Comparison of ENCODE assay signal across 7 mouse cellular contexts in genomic region chr13:51844661-51845060, GRCm38 (mm10). TPM values are rescaled to one million over a fixed set of nuclear protein-coding genes. Genes with fewer than 3 reads are reported as not detected.
DNase-seq lines count a peak whose midpoint lies in the region; ATAC-seq and TF ChIP-seq lines count a peak whose summit lies in the region.

No protein-coding gene starts in this region.

- H3K4me3 ChIP-seq in CH12.LX (replicated peaks in 1 of 3; ENCODE audit: low read depth in 2 of 3, low read length in 2 of 3, poor library complexity in 1 of 3) = no peak overlapping the region
- H3K4me3 ChIP-seq in cortical plate, adult 2 months (ENCODE audit: insufficient read depth, low read length) = no peak overlapping the region
- H3K4me3 ChIP-seq in heart, embryonic 14.5 days (ENCODE audit: control insufficient read depth in 1 of 2, insufficient read depth in 1 of 2, low read depth in 1 of 2, low read length in 2 of 2) = no peak overlapping the region
- H3K4me3 ChIP-seq in midbrain, embryonic 14.5 days (replicated peaks; ENCODE audit: low read depth, low read length) = no peak overlapping the region

- H3K36me3 ChIP-seq in CH12.LX (replicated peaks in 1 of 2; ENCODE audit: control insufficient read depth in 1 of 2, insufficient read depth in 1 of 2, low read length in 1 of 2) = no peaks in the 10 kb centered on the region
- no peaks in the 10 kb centered on the region; the same call in 1 of the 2 replicates for H3K36me3 ChIP-seq in heart, embryonic 14.5 days (ENCODE audit: control insufficient read depth, insufficient read depth, low read length)
- no peaks in the 10 kb centered on the region for H3K36me3 ChIP-seq in midbrain, embryonic 14.5 days (ENCODE audit: control insufficient read depth, insufficient read depth, low read length)

- TF ChIP-seq CTCF in CH12.LX (conservative IDR thresholded peaks at IDR 0.05 in 1 of 2, IDR thresholded peaks at IDR 0.05 in 1 of 2; ENCODE audit: low read depth in 2 of 2, low read length in 2 of 2) = peak; percentile 79 to 84
- TF ChIP-seq CTCF in cortical plate, adult 2 months (IDR thresholded peaks at IDR 0.05; ENCODE audit: extremely low read depth, insufficient read depth, low read length) = peak; percentile 69

- no peak overlapping the region for H3K27ac ChIP-seq in CH12.LX (ENCODE audit: insufficient read depth, low read depth)
- H3K27ac ChIP-seq in cortical plate, adult 2 months (ENCODE audit: insufficient read depth, low read length) = no peak overlapping the region
- H3K27ac ChIP-seq in heart, embryonic 14.5 days (replicated peaks in 1 of 2; ENCODE audit: control insufficient read depth in 1 of 2, insufficient read depth in 1 of 2, low read depth in 2 of 2, low read length in 2 of 2) = no peak overlapping the region; a peak in 1 of 4 replicates
- no peak overlapping the region for H3K27ac ChIP-seq in midbrain, embryonic 14.5 days (replicated peaks; ENCODE audit: low read depth, low read length)

- in situ Hi-C loops in CH12.LX (cut with MboI; ENCODE audit: low pct_ligation_motif_present, low pct_unique_long_range_greater_than_20kb, low sequenced_read_pairs) = loop anchor here (5.0 to 25.0 kb wide), 6 partner anchors 120 to 1143 kb away; partner anchors contain the start of gene Nfil3

- WGBS in heart, embryonic 14.5 days = 19% methylated on average over 10 of the region's 10 CpGs
- 16% methylated on average over 10 of the region's 10 CpGs for WGBS in midbrain, embryonic 14.5 days

- H3K9ac ChIP-seq in CH12.LX (ENCODE audit: insufficient read depth, low read depth) = no peak overlapping the region
- H3K9ac ChIP-seq in heart, embryonic 14.5 days (ENCODE audit: low read length) = no peak overlapping the region
- H3K9ac ChIP-seq in midbrain, embryonic 14.5 days (replicated peaks; ENCODE audit: low read length) = no peak overlapping the region

- DNase-seq in CH12.LX (ENCODE audit: extremely low read depth) = peak; percentile 63
- peak; percentile 71 for DNase-seq in T-cell, adult 2 months (ENCODE audit: low spot score)
- peak; percentile 38 to 79 for DNase-seq in left cerebral cortex, postnatal 10 days (ENCODE audit: extremely low spot score in 1 of 2, low spot score in 2 of 2)
- DNase-seq in midbrain, embryonic 14.5 days = peak; percentile 77
- DNase-seq in spleen, postnatal 36 days (ENCODE audit: low spot score in 2 of 2) = peak; percentile 62 to 68

- dilution Hi-C loops in CH12.LX (cut with MboI; ENCODE audit: extremely low pct_ligation_motif_present, extremely low pct_unique_long_range_greater_than_20kb, low sequenced_read_pairs) = loop anchor here (25.0 kb wide), 1 partner anchor 343 kb away; no protein-coding TSS in a partner anchor

- TF ChIP-seq RAD21 in CH12.LX (IDR thresholded peaks at IDR 0.05; ENCODE audit: low read depth, low read length) = peak; percentile 71

- intact Hi-C loops in left cerebral cortex, postnatal 10 days (cut with DNase I) = loop anchor here (2.0 to 5.0 kb wide), 5 partner anchors 183 to 783 kb away; no protein-coding TSS in a partner anchor

- ATAC-seq in heart, embryonic 14.5 days (ENCODE audit: insufficient number of reproducible peaks, insufficient read depth, low FRiP score, low read depth) = no peak
- no peak for ATAC-seq in midbrain, embryonic 14.5 days (ENCODE audit: low FRiP score, low TSS enrichment)

- peaks cover 29% of the 10 kb centered on the region for H3K27me3 ChIP-seq in CH12.LX (replicated peaks)
- peaks cover 3% of the 10 kb centered on the region; the same call in 1 of the 2 replicates for H3K27me3 ChIP-seq in heart, embryonic 14.5 days (ENCODE audit: control insufficient read depth, insufficient read depth, low read length)
- H3K27me3 ChIP-seq in midbrain, embryonic 14.5 days (ENCODE audit: control insufficient read depth, insufficient read depth, low read length) = peaks cover 27% of the 10 kb centered on the region

- no peak for TF ChIP-seq EP300 in CH12.LX (IDR thresholded peaks at IDR 0.05; ENCODE audit: low read length)

- no peak for TF ChIP-seq POLR2A in CH12.LX (IDR thresholded peaks at IDR 0.05; ENCODE audit: low read depth, low read length)
- no peak for TF ChIP-seq POLR2A in cortical plate, adult 2 months (IDR thresholded peaks at IDR 0.05; ENCODE audit: extremely low read depth, insufficient read depth, low read length)

- H3K4me2 ChIP-seq in CH12.LX (ENCODE audit: insufficient read depth, low read depth, poor library complexity, severe bottlenecking) = peak overlapping the region; percentile 94; the same call in 1 of the 2 replicates
- peak overlapping the region; percentile 90 for H3K4me2 ChIP-seq in heart, embryonic 14.5 days (ENCODE audit: low read length)
- H3K4me2 ChIP-seq in midbrain, embryonic 14.5 days (ENCODE audit: low read length) = no peak overlapping the region

- peaks cover 11 to 33% of the 10 kb centered on the region in 2 experiments for H3K4me1 ChIP-seq in CH12.LX (ENCODE audit: control insufficient read depth in 1 of 2, insufficient read depth in 2 of 2)
- 0 out of 2 replicates have a peak, but pooled peaks cover 2% of the 10 kb centered on the region for H3K4me1 ChIP-seq in cortical plate, adult 2 months (ENCODE audit: control insufficient read depth, insufficient read depth, low read length)
- H3K4me1 ChIP-seq in heart, embryonic 14.5 days (ENCODE audit: control insufficient read depth in 2 of 2, insufficient read depth in 2 of 2, low read length in 2 of 2) = peaks cover 23 to 24% of the 10 kb centered on the region in 2 experiments
- peaks cover 35% of the 10 kb centered on the region for H3K4me1 ChIP-seq in midbrain, embryonic 14.5 days (ENCODE audit: control insufficient read depth, insufficient read depth, low read length)

- no peaks in the 10 kb centered on the region for H3K79me2 ChIP-seq in CH12.LX (replicated peaks; ENCODE audit: control insufficient read depth, extremely low read depth, insufficient read depth, poor library complexity, severe bottlenecking)

- H3K9me3 ChIP-seq in CH12.LX (replicated peaks; ENCODE audit: low read length) = no peaks in the 10 kb centered on the region
- H3K9me3 ChIP-seq in heart, embryonic 14.5 days (ENCODE audit: control insufficient read depth, low read length) = no peaks in the 10 kb centered on the region
- H3K9me3 ChIP-seq in midbrain, embryonic 14.5 days (ENCODE audit: control insufficient read depth, low read length) = no peaks in the 10 kb centered on the region

TF ChIP-seq in CH12.LX, 34 proteins besides CTCF, POLR2A, EP300 and RAD21:
- TF ChIP-seq SMC3 (IDR thresholded peaks at IDR 0.05; ENCODE audit: low read depth, low read length) = peak; percentile 84
- TF ChIP-seq MAZ (IDR thresholded peaks at IDR 0.05; ENCODE audit: low read depth, low read length) = no peak
- TF ChIP-seq HCFC1 (IDR thresholded peaks at IDR 0.05; ENCODE audit: low read depth, low read length) = no peak
- TF ChIP-seq ETS1 (conservative IDR thresholded peaks at IDR 0.05; ENCODE audit: low read depth, low read length) = no peak
- TF ChIP-seq MYC (IDR thresholded peaks at IDR 0.05; ENCODE audit: low read depth, low read length) = no peak
- no peak for TF ChIP-seq UBTF (IDR thresholded peaks at IDR 0.05; ENCODE audit: low read depth, low read length)
- no peak for TF ChIP-seq SIN3A (IDR thresholded peaks at IDR 0.05; ENCODE audit: low read length)
- peak; percentile 14 for TF ChIP-seq ZC3H11A (IDR thresholded peaks at IDR 0.05; ENCODE audit: low read depth, low read length)
- no peak for TF ChIP-seq MXI1 (IDR thresholded peaks at IDR 0.05; ENCODE audit: low read depth, low read length)
- no peak for TF ChIP-seq POLR2AphosphoS2 (IDR thresholded peaks at IDR 0.05; ENCODE audit: low read depth, low read length)
- peak; percentile 19; the same call in 1 of the 2 replicates for TF ChIP-seq IRF4 (IDR thresholded peaks at IDR 0.05; ENCODE audit: low read depth, low read length)
- TF ChIP-seq JUND (conservative IDR thresholded peaks at IDR 0.05; ENCODE audit: low read depth, low read length) = no peak

RNA-seq across cellular contexts. Expression of gene Gadd45g, which starts 1.8 kb away (rescaled TPM):
- total RNA-seq in CH12.LX (2012; rRNA removed) = 1.2 and 2.7 TPM in 2 replicates
- total RNA-seq in CH12.LX (2014; rRNA removed) = 2.5 and 3.1 TPM in 2 replicates
- polyA plus RNA-seq in CH12.LX (2012; ENCODE audit: insufficient read length, low read depth) = 2.9 and 3.6 TPM in 2 replicates
- polyA plus RNA-seq in cortical plate, adult 2 months (2012; rRNA removed) = 38.0 and 41.9 TPM in 2 replicates
- 41.4 and 41.6 TPM in 2 replicates for polyA plus RNA-seq in heart, embryonic 14.5 days (2014; fragmentation: Nextera tagmentation; extraction: Ambion mirVana)
- total RNA-seq in left cerebral cortex, postnatal 10 days (2021) = 10 to 100 TPM; 12.1 to 15.7 TPM
- polyA plus RNA-seq in midbrain, embryonic 14.5 days (2014; fragmentation: Nextera tagmentation; extraction: Ambion mirVana) = 58.7 and 85.9 TPM in 2 replicates

RNA-seq across cellular contexts. Expression of gene Sema4d, which starts 51.1 kb away (rescaled TPM):
- 16.7 and 17.8 TPM in 2 replicates for total RNA-seq in CH12.LX (2012; rRNA removed)
- total RNA-seq in CH12.LX (2014; rRNA removed) = 9.8 and 12.8 TPM in 2 replicates
- polyA plus RNA-seq in CH12.LX (2012; ENCODE audit: insufficient read length, low read depth) = 57.6 and 67.1 TPM in 2 replicates
- 88.7 and 99.9 TPM in 2 replicates for polyA plus RNA-seq in cortical plate, adult 2 months (2012; rRNA removed)
- polyA plus RNA-seq in heart, embryonic 14.5 days (2014; fragmentation: Nextera tagmentation; extraction: Ambion mirVana) = 17.4 and 21.1 TPM in 2 replicates
- total RNA-seq in left cerebral cortex, postnatal 10 days (2021) = 10 to 100 TPM; 66.1 to 77.0 TPM
- 11.5 and 13.3 TPM in 2 replicates for polyA plus RNA-seq in midbrain, embryonic 14.5 days (2014; fragmentation: Nextera tagmentation; extraction: Ambion mirVana)
